ENCODE assay signal across 7 mouse cellular contexts in genomic region chr10:78043406-78043836, GRCm38 (mm10). TPM values are rescaled to one million over a fixed set of nuclear protein-coding genes. Genes with fewer than 3 reads are reported as not detected.
DNase-seq lines count a peak whose midpoint lies in the region; ATAC-seq lines count a peak whose summit lies in the region.

Aire (minus strand) TSS chr10:78043610.

- peak within 1 kb of the TSS; percentile 43 for H3K4me2 ChIP-seq in hindbrain, embryonic 14.5 days (replicated peaks)

- H3K27me3 ChIP-seq in hindbrain, embryonic 14.5 days (ENCODE audit: control insufficient read depth, insufficient read depth, low read length) = no peaks in the 10 kb centered on the region

- H3K4me3 ChIP-seq in hindbrain, embryonic 14.5 days (replicated peaks; ENCODE audit: low read length) = peak within 1 kb of the TSS; percentile 11

- 2% methylated on average over 27 of the region's 27 CpGs for WGBS in hindbrain, embryonic 14.5 days

- DNase-seq in T-cell, adult 2 months (ENCODE audit: low spot score) = peak; percentile 80
- peak; percentile 29 for DNase-seq in cerebellum, adult 8-10 months
- peak; percentile 71 for DNase-seq in forelimb bud, embryonic 11.5 days (ENCODE audit: low read depth, low spot score)
- peak; percentile 73 for DNase-seq in hindbrain, embryonic 14.5 days (ENCODE audit: low spot score)
- peak; percentile 41 to 50 for DNase-seq in layer of hippocampus, postnatal 36 days
- DNase-seq in right cerebral cortex, postnatal 25 days = peak; percentile 60

- ATAC-seq in hindbrain, embryonic 14.5 days (ENCODE audit: low FRiP score) = peak; percentile 72
- peak; percentile 97 for ATAC-seq in megakaryocyte, adult 5-6 weeks (ENCODE audit: poor library complexity, severe bottlenecking)

- peak within 1 kb of the TSS; percentile 18 for H3K9ac ChIP-seq in hindbrain, embryonic 14.5 days

- no peaks in the 10 kb centered on the region for H3K36me3 ChIP-seq in hindbrain, embryonic 14.5 days (replicated peaks; ENCODE audit: control insufficient read depth, insufficient read depth)

- no peaks in the 10 kb centered on the region for H3K9me3 ChIP-seq in hindbrain, embryonic 14.5 days (ENCODE audit: control insufficient read depth, low read length)

- no peak within 1 kb of the TSS for H3K27ac ChIP-seq in hindbrain, embryonic 14.5 days

- H3K4me1 ChIP-seq in hindbrain, embryonic 14.5 days (replicated peaks; ENCODE audit: control insufficient read depth, insufficient read depth, low read length) = no peaks in the 10 kb centered on the region; the same call in 1 of the 2 replicates

RNA-seq across cellular contexts. Expression of gene Aire, which starts in this region (rescaled TPM):
- 0.09 and 0.15 TPM in 2 replicates for polyA plus RNA-seq in hindbrain, embryonic 14.5 days (2014; fragmentation: Nextera tagmentation; extraction: Ambion mirVana)
- total RNA-seq in layer of hippocampus, postnatal 36 days (2021) = under 1 TPM; 0.28 to 0.77 TPM
- total RNA-seq in megakaryocyte, adult 5-6 weeks (2015) = not detected in 2 replicates
- not detected in 2 replicates for total RNA-seq in megakaryocyte, adult 5-6 weeks (2017)

Comparison
In these comparisons a context has a peak if more than half of its experiments do, and no peak if none do; other contexts are left out.
1. Peak in DNase-seq, ATAC-seq, H3K4me3 ChIP-seq, H3K9ac ChIP-seq and H3K4me2 ChIP-seq in hindbrain, embryonic 14.5 days; RNA of the gene not detected or under 1 TPM.
2. Peak in DNase-seq in layer of hippocampus, postnatal 36 days; RNA of the gene not detected or under 1 TPM.
3. Peak in ATAC-seq in megakaryocyte, adult 5-6 weeks; RNA of the gene not detected or under 1 TPM.
4. DNase-seq: peak in every context shown above with its lines; median percentile 80 in T-cell, adult 2 months; 73 in hindbrain, embryonic 14.5 days; 71 in forelimb bud, embryonic 11.5 days; 60 in right cerebral cortex, postnatal 25 days; 46 in layer of hippocampus, postnatal 36 days; 29 in cerebellum, adult 8-10 months.